Mouse (Mus musculus) hematopoietic stem cell, adult 5-6 weeks (primary cell): ENCODE data around the gene Pigv. TPM values are rescaled to one million over a fixed set of nuclear protein-coding genes. Genes with fewer than 3 reads are reported as not detected.
A peak's percentile ranks its signal among the peaks of the same experiment; 100 is the strongest.
"Not testable (repeated sequence)": the region's sequence is repeated elsewhere in the genome, so short reads cannot be mapped to it uniquely, and the experiment has no call there.

Experiments
- ATAC-seq, 2 experiments: fragments of 125-278 bp in 1 of 2; replicated peaks in 1 of 2; 2 replicates each; pipeline ENCODE4 v1.8.0; 2016 to 2017; ENCODE audit warnings: inconsistent platforms in 2 of 2, mild to moderate bottlenecking in 2 of 2, moderate number of reproducible peaks in 2 of 2, low read depth in 1 of 2, moderate TSS enrichment in 1 of 2; ENCODE audit not compliant: low FRiP score in 2 of 2, poor library complexity in 2 of 2, severe bottlenecking in 2 of 2, insufficient read depth in 1 of 2, low TSS enrichment in 1 of 2
- total RNA-seq: library from RNA; stranded (forward); fragments of 172-1452, 232-1000 nt; gene quantifications from 2 replicates; pipeline ENCODE4 v1.2.3, GENCODE M21; 2017

Pigv gene
- total RNA-seq, 1 experiment from 2014 or later, result 8.2 TPM

- ATAC-seq, result no peak
Observed at GRCm38 (mm10) chr4:133656997-133657396, 15.4 kb downstream of the Pigv start.

- ATAC-seq, result no peak
Observed at GRCm38 (mm10) chr4:133656294-133656693, 16.2 kb downstream of the Pigv start.

GRCm38 (mm10) chr4:133654070-133654469, 18.4 kb downstream of the Pigv start:
- ATAC-seq, result not testable (repeated sequence)

- ATAC-seq, result no peak
Observed at GRCm38 (mm10) chr4:133652746-133653145, 19.7 kb downstream of the Pigv start.

GRCm38 (mm10) chr4:133651986-133652385, 20.5 kb downstream of the Pigv start:
- no peak for ATAC-seq

GRCm38 (mm10) chr4:133651445-133651844, 21.0 kb downstream of the Pigv start:
- ATAC-seq, result peak in 1 of 2 experiments; percentile 29; a peak in 1 of 4 replicates

- ATAC-seq, result peak; percentile 91 to 96
Observed at GRCm38 (mm10) chr4:133649989-133650699, 22.3 kb downstream of the Pigv start, which contains the start of gene Zdhhc18. Zdhhc18 (minus strand) TSS chr4:133650154.

GRCm38 (mm10) chr4:133649464-133649863, 23.0 kb downstream of the Pigv start:
- ATAC-seq, result not testable (repeated sequence)

- no peak for ATAC-seq
Observed at GRCm38 (mm10) chr4:133645680-133646079, 26.8 kb downstream of the Pigv start.

- no peak for ATAC-seq
Observed at GRCm38 (mm10) chr4:133645195-133645594, 27.3 kb downstream of the Pigv start.

GRCm38 (mm10) chr4:133634043-133634410, 38.4 kb downstream of the Pigv start:
- ATAC-seq, result no peak

GRCm38 (mm10) chr4:133633332-133634042, 39.0 kb downstream of the Pigv start:
- ATAC-seq, result peak; percentile 82 to 91

- ATAC-seq, result no peak
Observed at GRCm38 (mm10) chr4:133632483-133633327, 39.7 kb downstream of the Pigv start.

GRCm38 (mm10) chr4:133631769-133632411, 40.6 kb downstream of the Pigv start:
- ATAC-seq, result no peak

GRCm38 (mm10) chr4:133631071-133631768, 41.2 kb downstream of the Pigv start:
- ATAC-seq, result 0 out of 4 replicates have a peak, but pooled peaks have one; percentile 6 to 11

- no peak for ATAC-seq
Observed at GRCm38 (mm10) chr4:133630326-133630920, 42.0 kb downstream of the Pigv start.
